Mouse (Mus musculus) C2C12 (cell line): ENCODE data around the gene Rhbdl1. TPM values are rescaled to one million over a fixed set of nuclear protein-coding genes. Genes with fewer than 3 reads are reported as not detected.

Source experiments
- H3K27me3 ChIP-seq: one replicate; pipeline ENCODE4 v1.6.1; 2011; ENCODE audit not compliant: control insufficient read depth, insufficient read depth, insufficient read length
- H3K36me3 ChIP-seq: one replicate; pipeline ENCODE4 v1.6.1; 2011; ENCODE audit not compliant: control insufficient read depth, insufficient read depth
- H3K4me3 ChIP-seq: one replicate; pipeline ENCODE4 v1.5.1; 2011; ENCODE audit warnings: mild to moderate bottlenecking, control low read depth; ENCODE audit not compliant: poor library complexity, insufficient read depth, severe bottlenecking
- H3K79me2 ChIP-seq: one replicate; pipeline ENCODE4 v1.6.1; 2011; ENCODE audit not compliant: control insufficient read depth, insufficient read depth
- H3K79me3 ChIP-seq: one replicate; pipeline ENCODE4 v1.6.1; 2011; ENCODE audit warnings: low read depth, control low read depth
- H3ac ChIP-seq: one replicate; pipeline ENCODE3; 2011; ENCODE audit warnings: low read depth; ENCODE audit not compliant: control insufficient read depth, insufficient read length
- CEBPB ChIP-seq: IDR thresholded peaks from one replicate; pipeline ENCODE4 v1.6.1; 2011; ENCODE audit warnings: low read depth, mild to moderate bottlenecking, control low read depth, moderate library complexity
- CTCF ChIP-seq: IDR thresholded peaks from one replicate; pipeline ENCODE4 v1.5.1; 2011; ENCODE audit not compliant: control insufficient read depth, insufficient read depth, insufficient read length
- FOSL1 ChIP-seq: IDR thresholded peaks from one replicate; pipeline ENCODE4 v1.8.0; 2011; ENCODE audit warnings: mild to moderate bottlenecking, low read length; ENCODE audit not compliant: poor library complexity, insufficient read depth, severe bottlenecking
- MAX ChIP-seq: IDR thresholded peaks from one replicate; pipeline ENCODE4 v1.6.1; 2011; ENCODE audit warnings: mild to moderate bottlenecking, control low read depth
- MYOD1 ChIP-seq: IDR thresholded peaks from one replicate; pipeline ENCODE4 v1.6.1; 2011; ENCODE audit warnings: low read depth; ENCODE audit not compliant: control insufficient read depth, insufficient read length
- MYOG ChIP-seq: IDR thresholded peaks from one replicate; pipeline ENCODE4 v1.6.1; 2011; ENCODE audit not compliant: control insufficient read depth, insufficient read length; ENCODE audit errors: extremely low read depth
- USF1 ChIP-seq: IDR thresholded peaks from one replicate; pipeline ENCODE4 v1.6.1; 2011; ENCODE audit warnings: low read depth, mild to moderate bottlenecking, control low read depth, moderate library complexity
- polyA plus RNA-seq: library from polyadenylated mRNA; unstranded; fragments of >200 nt; fragmentation: generic; extraction: Trizol; gene quantifications from one replicate; pipeline ENCODE4 v1.2.1, GENCODE M21; 2012; ENCODE audit warnings: missing spikeins

Rhbdl1 gene
- polyA plus RNA-seq, 1 experiment: 0.40 TPM

- no peak for TF ChIP-seq CEBPB
- no peak for TF ChIP-seq USF1
- no peak for TF ChIP-seq MYOG
- no peak for TF ChIP-seq CTCF
- TF ChIP-seq MYOD1: no peak
- no peak for TF ChIP-seq FOSL1
- TF ChIP-seq MAX: no peak
- peaks cover 5% of the 10 kb centered on the region for H3K79me3 ChIP-seq
- H3K36me3 ChIP-seq: peaks cover 39% of the 10 kb centered on the region
Measured at GRCm38 (mm10) chr17:25839455-25840235, 2.5 kb upstream of the Rhbdl1 start.

DNA sequence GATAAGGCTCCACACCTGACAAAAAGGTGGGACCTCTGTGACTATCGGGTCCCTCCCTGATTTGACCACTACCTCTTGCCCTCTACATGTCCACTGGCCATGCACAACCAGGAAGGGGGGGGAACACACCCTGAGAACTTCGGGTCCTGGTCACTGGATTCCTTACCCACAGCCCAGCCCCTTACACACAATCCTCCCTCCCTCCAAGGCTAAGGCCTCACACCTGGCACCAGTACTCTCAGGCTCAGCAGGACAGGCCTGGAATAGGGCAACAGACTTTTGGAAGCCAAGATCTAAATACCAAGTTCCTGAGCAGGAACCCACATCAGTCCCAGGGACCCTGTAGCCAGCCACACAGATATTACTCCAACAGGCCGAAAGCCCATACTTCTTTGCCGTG is 1.8 kb upstream of the Rhbdl1 start:
- Histone ChIP-seq H3K79me2 (peaks cover 36% of the 10 kb centered on the region), H3K79me3 (peaks cover 9% of the 10 kb centered on the region), H3K27me3 (no peaks in the 10 kb centered on the region), H3K4me3 (no peak overlapping the region), H3ac (no peak overlapping the region), H3K36me3 (peaks cover 40% of the 10 kb centered on the region)
- TF ChIP-seq CTCF (no peak), MAX (no peak), CEBPB (no peak), USF1 (no peak), MYOD1 (no peak), FOSL1 (no peak), MYOG (no peak)

More at GRCm38 (mm10) chr17:25839455-25840235, 2.5 kb upstream of the Rhbdl1 start:
- peaks cover 32% of the 10 kb centered on the region for H3K79me2 ChIP-seq
- no peaks in the 10 kb centered on the region for H3K27me3 ChIP-seq
- no peak overlapping the region for H3K4me3 ChIP-seq
- H3ac ChIP-seq: no peak overlapping the region

DNA sequence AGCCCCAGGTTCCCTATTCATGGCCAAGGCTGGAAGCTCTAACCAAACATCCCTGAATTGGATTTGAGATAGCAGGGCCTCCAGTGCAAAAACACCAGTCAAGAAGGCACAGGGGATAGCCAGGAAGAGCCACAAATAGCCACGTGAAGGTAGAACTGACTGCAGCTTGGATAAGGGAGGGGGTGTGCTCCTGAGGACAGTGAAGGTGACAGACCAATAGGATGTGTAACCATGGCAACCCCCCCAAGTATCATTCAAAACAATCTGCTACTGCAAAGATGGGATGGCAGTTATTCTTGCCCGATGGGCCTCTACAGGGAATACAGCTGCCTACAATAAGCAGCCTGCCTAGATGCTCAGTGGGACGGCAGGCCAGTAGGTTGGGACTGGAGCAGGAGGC is 438 bp upstream of the Rhbdl1 start:
- no peak overlapping the region for H3ac ChIP-seq

DNA sequence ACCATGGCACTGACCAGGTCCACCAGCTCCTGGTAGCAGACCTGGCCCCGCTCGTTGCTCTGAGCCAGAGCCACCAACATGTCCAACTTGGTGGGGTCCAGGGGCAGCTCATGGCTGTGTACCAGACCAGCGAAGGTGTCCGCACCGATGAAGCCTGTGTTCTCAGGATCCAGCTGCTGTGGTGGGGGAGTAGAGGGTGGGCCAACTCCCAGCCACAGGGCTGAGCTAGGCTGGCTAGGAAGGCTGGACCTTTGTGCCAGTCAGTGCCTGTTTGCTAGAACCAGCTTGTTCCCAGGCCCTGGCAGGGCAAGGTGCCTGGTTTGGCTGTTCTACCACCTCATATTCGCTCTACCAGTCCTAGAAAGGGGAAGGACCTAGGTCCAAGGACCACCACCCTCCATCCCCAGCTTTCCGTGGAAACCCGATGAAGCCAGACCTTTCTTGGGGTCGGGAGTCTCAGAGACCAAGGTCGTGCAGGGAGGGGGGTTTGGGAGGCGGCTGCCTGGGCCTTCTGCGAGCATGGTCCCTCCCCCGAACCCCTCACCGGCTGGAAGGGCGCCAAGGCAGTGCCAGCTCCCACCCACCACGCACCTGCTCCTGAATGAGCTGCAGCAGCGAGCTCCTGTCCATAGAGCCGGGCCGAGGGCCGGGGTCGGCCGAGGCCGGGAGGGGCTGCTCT is 559 bp downstream of the Rhbdl1 start:
- Histone ChIP-seq H3K36me3 (peaks cover 35% of the 10 kb centered on the region), H3K79me2 (peaks cover 35% of the 10 kb centered on the region), H3ac (no peak overlapping the region), H3K79me3 (peaks cover 19% of the 10 kb centered on the region), H3K27me3 (no peaks in the 10 kb centered on the region), H3K4me3 (no peak overlapping the region)
- TF ChIP-seq MYOG (no peak), CEBPB (no peak), CTCF (no peak), MYOD1 (no peak), MAX (no peak), FOSL1 (no peak), USF1 (no peak)

More for the DNA sequence above, 438 bp upstream of the Rhbdl1 start:
- Histone ChIP-seq H3K79me2 (peaks cover 32% of the 10 kb centered on the region), H3K79me3 (peaks cover 9% of the 10 kb centered on the region), H3K27me3 (no peaks in the 10 kb centered on the region), H3K36me3 (peaks cover 40% of the 10 kb centered on the region), H3K4me3 (no peak overlapping the region)
- TF ChIP-seq FOSL1: no peak

GRCm38 (mm10) chr17:25835816-25836215 is 1.3 kb downstream of the Rhbdl1 start:
- H3ac ChIP-seq: no peak overlapping the region
- peaks cover 35% of the 10 kb centered on the region for H3K36me3 ChIP-seq
- no peak overlapping the region for H3K4me3 ChIP-seq
- H3K79me2 ChIP-seq: peaks cover 42% of the 10 kb centered on the region
- H3K27me3 ChIP-seq: no peaks in the 10 kb centered on the region
- peaks cover 26% of the 10 kb centered on the region for H3K79me3 ChIP-seq
- TF ChIP-seq USF1 (no peak), CEBPB (no peak), MYOD1 (no peak), MAX (no peak), MYOG (no peak), CTCF (no peak), FOSL1 (no peak)
